Mouse (Mus musculus): ENCODE results near the gene Olfr524. TPM values are rescaled to one million over a fixed set of nuclear protein-coding genes. Genes with fewer than 3 reads are reported as not detected.

Olfr524 gene
- polyA plus RNA-seq, 1 experiment from 2014 or later = not detected

Other genes starting within 250 kb of the Olfr524 start
- 0.77 and 1.2 TPM in 2 replicates for gene 6430531B16Rik, start 227.2 kb downstream of the Olfr524 start, polyA plus RNA-seq (2016; fragmentation: Nextera tagmentation; extraction: Ambion mirVana)
- 3.4 and 3.5 TPM in 2 replicates for gene Adam8, start 213.4 kb downstream of the Olfr524 start, polyA plus RNA-seq (2016; fragmentation: Nextera tagmentation; extraction: Ambion mirVana)
- gene Zfp511, start 169.6 kb downstream of the Olfr524 start, polyA plus RNA-seq (2016; fragmentation: Nextera tagmentation; extraction: Ambion mirVana) = 45.6 and 45.9 TPM in 2 replicates
- gene Tubgcp2, start 169.3 kb downstream of the Olfr524 start, polyA plus RNA-seq (2016; fragmentation: Nextera tagmentation; extraction: Ambion mirVana) = 65.8 and 70.6 TPM in 2 replicates
- 54.7 and 69.1 TPM in 2 replicates for gene Msx3, start 156.9 kb downstream of the Olfr524 start, polyA plus RNA-seq (2016; fragmentation: Nextera tagmentation; extraction: Ambion mirVana)
- gene Caly, start 123.4 kb downstream of the Olfr524 start, polyA plus RNA-seq (2016; fragmentation: Nextera tagmentation; extraction: Ambion mirVana) = 24.8 and 25.1 TPM in 2 replicates
- gene Prap1, start 112.6 kb downstream of the Olfr524 start, polyA plus RNA-seq (2016; fragmentation: Nextera tagmentation; extraction: Ambion mirVana) = not detected in 2 replicates
- 21.8 and 24.7 TPM in 2 replicates for gene Fuom, start 103.5 kb downstream of the Olfr524 start, polyA plus RNA-seq (2016; fragmentation: Nextera tagmentation; extraction: Ambion mirVana)
- gene Paox, start 90.2 kb downstream of the Olfr524 start, polyA plus RNA-seq (2016; fragmentation: Nextera tagmentation; extraction: Ambion mirVana) = 12.9 and 18.1 TPM in 2 replicates
- 134 and 148 TPM in 2 replicates for gene Echs1, start 89.5 kb downstream of the Olfr524 start, polyA plus RNA-seq (2016; fragmentation: Nextera tagmentation; extraction: Ambion mirVana)
- 24.5 and 25.7 TPM in 2 replicates for gene Mtg1, start 68.4 kb downstream of the Olfr524 start, polyA plus RNA-seq (2016; fragmentation: Nextera tagmentation; extraction: Ambion mirVana)
- gene Sprn, start 51.1 kb downstream of the Olfr524 start, polyA plus RNA-seq (2016; fragmentation: Nextera tagmentation; extraction: Ambion mirVana) = 3.3 and 4.6 TPM in 2 replicates
- gene Olfr522, start 41.2 kb downstream of the Olfr524 start, polyA plus RNA-seq (2016; fragmentation: Nextera tagmentation; extraction: Ambion mirVana) = not detected in 2 replicates
- not detected in 2 replicates for gene Olfr523, start 32.7 kb downstream of the Olfr524 start, polyA plus RNA-seq (2016; fragmentation: Nextera tagmentation; extraction: Ambion mirVana)
- not detected in 2 replicates for gene Cd163l1, start 12.3 kb upstream of the Olfr524 start, polyA plus RNA-seq (2016; fragmentation: Nextera tagmentation; extraction: Ambion mirVana)
- gene 5830411N06Rik, start 41.3 kb upstream of the Olfr524 start, polyA plus RNA-seq (2016; fragmentation: Nextera tagmentation; extraction: Ambion mirVana) = not detected in 2 replicates
- not detected in 2 replicates for gene Olfr525, start 114.9 kb upstream of the Olfr524 start, polyA plus RNA-seq (2016; fragmentation: Nextera tagmentation; extraction: Ambion mirVana)
- not detected in 2 replicates for gene Olfr527, start 128.1 kb upstream of the Olfr524 start, polyA plus RNA-seq (2016; fragmentation: Nextera tagmentation; extraction: Ambion mirVana)
- not detected in 2 replicates for gene Olfr60, start 155.7 kb upstream of the Olfr524 start, polyA plus RNA-seq (2016; fragmentation: Nextera tagmentation; extraction: Ambion mirVana)
- gene Olfr530, start 170.4 kb upstream of the Olfr524 start, polyA plus RNA-seq (2016; fragmentation: Nextera tagmentation; extraction: Ambion mirVana) = not detected in 2 replicates
- not detected in 2 replicates for gene Olfr531, start 197.0 kb upstream of the Olfr524 start, polyA plus RNA-seq (2016; fragmentation: Nextera tagmentation; extraction: Ambion mirVana)
- not detected in 2 replicates for gene Olfr532, start 215.7 kb upstream of the Olfr524 start, polyA plus RNA-seq (2016; fragmentation: Nextera tagmentation; extraction: Ambion mirVana)

All from hindbrain, embryonic 12.5 days (tissue).